Mouse (Mus musculus): ENCODE measurements around the gene Pot1a. TPM values are rescaled to one million over a fixed set of nuclear protein-coding genes. Genes with fewer than 3 reads are reported as not detected.

Gene Pot1a
- polyA plus RNA-seq, 1 experiment from 2014 or later = 32.7 TPM

- DNase-seq (ENCODE audit: low spot score) (peak; percentile 11), ATAC-seq (ENCODE audit: low read depth) (no peak)
- Histone ChIP-seq H3K9me3 (ENCODE audit: control insufficient read depth, low read length) (no peaks in the 10 kb centered on the region), H3K36me3 (ENCODE audit: control insufficient read depth, insufficient read depth, low read length) (peaks cover 50% of the 10 kb centered on the region), H3K4me2 (ENCODE audit: low read depth, low read length) (no peak overlapping the region), H3K27me3 (replicated peaks; ENCODE audit: control insufficient read depth, insufficient read depth, low read length) (no peaks in the 10 kb centered on the region), H3K9ac (ENCODE audit: low read depth, low read length) (no peak overlapping the region), H3K27ac (replicated peaks; ENCODE audit: low read depth, low read length) (no peak overlapping the region), H3K4me3 (ENCODE audit: low read depth, low read length) (no peak overlapping the region), H3K4me1 (ENCODE audit: control insufficient read depth, insufficient read depth, low read length) (no peaks in the 10 kb centered on the region)
- WGBS = 90% methylated on average over 1 of the region's 1 CpGs
Measured at GRCm38 (mm10) chr6:25752651-25753050, 56.4 kb downstream of the Pot1a start.

GRCm38 (mm10) chr6:25736533-25736932 lies 72.5 kb downstream of the Pot1a start:
- H3K27ac ChIP-seq (replicated peaks; ENCODE audit: low read depth, low read length) = no peak overlapping the region
- peak; percentile 86; the same call in 1 of the 2 replicates for ATAC-seq (ENCODE audit: low read depth)

DNA sequence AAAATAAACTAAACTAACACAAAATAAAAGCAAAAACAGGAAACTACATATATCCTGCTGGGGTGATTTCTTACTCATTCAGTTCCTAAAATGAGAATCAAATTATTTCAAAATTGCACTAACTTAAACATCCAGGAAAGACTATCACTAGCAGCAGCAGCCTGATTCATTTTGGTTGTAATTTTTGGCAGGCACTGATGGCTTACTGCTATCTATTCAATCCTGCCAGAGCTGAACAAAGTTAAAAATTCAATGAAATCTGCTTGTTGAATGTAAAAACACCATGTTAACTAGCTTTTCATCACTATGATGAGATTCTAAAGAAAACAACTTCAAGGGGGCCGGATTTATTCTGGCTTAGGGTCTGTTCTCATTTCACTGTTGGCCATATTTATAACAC lies 82.5 kb downstream of the Pot1a start:
- no peaks in the 10 kb centered on the region for H3K27me3 ChIP-seq (replicated peaks; ENCODE audit: control insufficient read depth, insufficient read depth, low read length)
- ATAC-seq (ENCODE audit: low read depth) (no peak), DNase-seq (ENCODE audit: low spot score) (no peak)
- H3K4me3 ChIP-seq (ENCODE audit: low read depth, low read length) = no peak overlapping the region
- H3K4me1 ChIP-seq (ENCODE audit: control insufficient read depth, insufficient read depth, low read length) = no peaks in the 10 kb centered on the region
- no peaks in the 10 kb centered on the region for H3K9me3 ChIP-seq (ENCODE audit: control insufficient read depth, low read length)
- 84% methylated on average over 1 of the region's 1 CpGs for WGBS
- H3K36me3 ChIP-seq (ENCODE audit: control insufficient read depth, insufficient read depth, low read length) = no peaks in the 10 kb centered on the region
- no peak overlapping the region for H3K4me2 ChIP-seq (ENCODE audit: low read depth, low read length)
- H3K9ac ChIP-seq (ENCODE audit: low read depth, low read length) = no peak overlapping the region
- H3K27ac ChIP-seq (replicated peaks; ENCODE audit: low read depth, low read length) = no peak overlapping the region

More at GRCm38 (mm10) chr6:25736533-25736932, 72.5 kb downstream of the Pot1a start:
- H3K36me3 ChIP-seq (ENCODE audit: control insufficient read depth, insufficient read depth, low read length) = 0 out of 2 replicates have a peak, but pooled peaks cover under 1% of the 10 kb centered on the region
- DNase-seq (ENCODE audit: low spot score) = peak; percentile 45
- no peaks in the 10 kb centered on the region for H3K9me3 ChIP-seq (ENCODE audit: control insufficient read depth, low read length)
- no peaks in the 10 kb centered on the region for H3K27me3 ChIP-seq (replicated peaks; ENCODE audit: control insufficient read depth, insufficient read depth, low read length)
- no peak overlapping the region for H3K4me2 ChIP-seq (ENCODE audit: low read depth, low read length)
- no peak overlapping the region for H3K4me3 ChIP-seq (ENCODE audit: low read depth, low read length)
- no peaks in the 10 kb centered on the region for H3K4me1 ChIP-seq (ENCODE audit: control insufficient read depth, insufficient read depth, low read length)
- H3K9ac ChIP-seq (ENCODE audit: low read depth, low read length) = no peak overlapping the region

DNA sequence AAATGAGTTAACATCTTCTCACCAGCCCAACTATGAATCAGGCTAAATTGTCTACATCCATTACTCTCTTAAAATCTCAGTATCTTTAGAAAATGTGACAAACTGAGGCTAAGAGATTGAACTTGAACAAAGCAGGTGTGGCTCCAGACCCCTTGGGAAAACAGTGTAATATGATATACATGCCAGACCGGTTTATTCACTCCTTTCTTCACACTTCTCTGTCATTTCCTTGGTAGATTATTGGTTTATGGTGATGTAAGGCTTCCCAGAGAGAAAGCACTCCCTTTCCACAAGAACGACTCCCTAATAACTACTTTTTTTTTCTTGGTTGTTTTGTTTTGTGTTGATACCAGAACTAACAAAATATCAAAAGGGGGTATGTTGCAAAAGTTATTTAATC lies 98.4 kb downstream of the Pot1a start:
- no peaks in the 10 kb centered on the region for H3K9me3 ChIP-seq (ENCODE audit: control insufficient read depth, low read length)
- 22% methylated on average over 2 of the region's 2 CpGs for WGBS
- H3K27me3 ChIP-seq (replicated peaks; ENCODE audit: control insufficient read depth, insufficient read depth, low read length) = no peaks in the 10 kb centered on the region
- no peaks in the 10 kb centered on the region for H3K36me3 ChIP-seq (ENCODE audit: control insufficient read depth, insufficient read depth, low read length)
- no peak overlapping the region for H3K27ac ChIP-seq (replicated peaks; ENCODE audit: low read depth, low read length)
- no peak overlapping the region for H3K4me2 ChIP-seq (ENCODE audit: low read depth, low read length)
- no peak overlapping the region for H3K4me3 ChIP-seq (ENCODE audit: low read depth, low read length)
- no peaks in the 10 kb centered on the region for H3K4me1 ChIP-seq (ENCODE audit: control insufficient read depth, insufficient read depth, low read length)
- no peak overlapping the region for H3K9ac ChIP-seq (ENCODE audit: low read depth, low read length)
- ATAC-seq (ENCODE audit: low read depth) (peak; percentile 90), DNase-seq (ENCODE audit: low spot score) (peak; percentile 48)

DNA sequence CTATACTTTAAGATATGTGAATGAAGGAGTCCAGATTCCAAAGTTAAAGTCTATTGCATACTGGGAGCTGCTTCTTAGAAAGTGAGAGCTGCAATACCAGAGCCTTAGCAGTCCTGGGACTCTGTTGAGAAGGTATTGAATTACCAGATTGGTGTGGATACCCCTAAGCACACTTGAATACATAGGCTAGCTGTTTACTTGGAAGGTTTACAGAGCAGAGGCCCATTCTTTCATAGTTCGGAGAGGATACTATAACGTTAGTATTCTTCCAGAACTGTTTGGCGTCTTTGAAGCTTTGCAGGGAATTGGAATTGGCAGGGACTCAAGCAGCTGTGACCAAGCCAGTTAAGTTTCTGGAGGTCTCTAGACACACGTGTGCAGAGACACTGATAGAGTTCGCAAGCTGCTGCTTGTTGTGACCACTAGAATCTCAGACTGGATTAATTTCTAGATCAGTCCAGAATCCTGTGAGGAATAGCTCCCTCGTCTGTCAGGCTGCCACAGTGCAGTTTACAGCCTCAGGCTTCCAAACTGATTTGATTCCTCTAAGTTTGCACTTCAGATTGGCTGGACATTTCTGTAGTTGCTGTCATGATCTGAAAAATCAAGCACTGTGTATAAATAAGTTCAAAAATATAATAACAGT lies 99.7 kb downstream of the Pot1a start:
- H3K9me3 ChIP-seq (ENCODE audit: control insufficient read depth, low read length) = no peaks in the 10 kb centered on the region

DNA sequence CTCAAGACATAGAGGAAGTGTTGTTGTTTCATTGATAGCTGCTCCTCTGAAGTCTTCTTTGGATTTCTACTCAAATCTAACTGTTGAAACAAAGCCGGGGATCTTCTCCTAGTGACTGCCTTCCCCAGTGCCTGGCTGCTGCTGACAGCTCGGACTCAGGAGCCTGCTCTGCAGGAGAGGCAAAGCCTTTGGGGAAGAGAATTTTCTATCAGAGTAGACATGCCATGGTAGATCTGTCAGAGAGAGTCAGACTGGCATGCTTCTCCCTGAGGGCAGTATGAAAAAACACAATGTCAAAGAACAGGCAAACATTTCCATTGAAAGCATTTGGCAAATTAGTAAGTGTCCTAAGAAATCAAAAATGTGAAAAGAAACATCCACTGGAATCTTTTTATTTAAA lies 109.1 kb downstream of the Pot1a start:
- 34% methylated on average over 2 of the region's 2 CpGs for WGBS
- no peak overlapping the region for H3K27ac ChIP-seq (replicated peaks; ENCODE audit: low read depth, low read length)
- H3K36me3 ChIP-seq (ENCODE audit: control insufficient read depth, insufficient read depth, low read length) = no peaks in the 10 kb centered on the region
- no peaks in the 10 kb centered on the region for H3K9me3 ChIP-seq (ENCODE audit: control insufficient read depth, low read length)
- no peaks in the 10 kb centered on the region for H3K27me3 ChIP-seq (replicated peaks; ENCODE audit: control insufficient read depth, insufficient read depth, low read length)
- DNase-seq (ENCODE audit: low spot score) (peak; percentile 5), ATAC-seq (ENCODE audit: low read depth) (no peak)
- H3K4me3 ChIP-seq (ENCODE audit: low read depth, low read length) = no peak overlapping the region
- no peak overlapping the region for H3K4me2 ChIP-seq (ENCODE audit: low read depth, low read length)
- no peaks in the 10 kb centered on the region for H3K4me1 ChIP-seq (ENCODE audit: control insufficient read depth, insufficient read depth, low read length)
- no peak overlapping the region for H3K9ac ChIP-seq (ENCODE audit: low read depth, low read length)

More for the DNA sequence above, 99.7 kb downstream of the Pot1a start:
- Histone ChIP-seq H3K4me3 (ENCODE audit: low read depth, low read length) (no peak overlapping the region), H3K27ac (replicated peaks; ENCODE audit: low read depth, low read length) (no peak overlapping the region), H3K36me3 (ENCODE audit: control insufficient read depth, insufficient read depth, low read length) (no peaks in the 10 kb centered on the region), H3K4me2 (ENCODE audit: low read depth, low read length) (peak overlapping the region; percentile 20; the same call in 1 of the 2 replicates), H3K9ac (ENCODE audit: low read depth, low read length) (no peak overlapping the region), H3K27me3 (replicated peaks; ENCODE audit: control insufficient read depth, insufficient read depth, low read length) (no peaks in the 10 kb centered on the region), H3K4me1 (ENCODE audit: control insufficient read depth, insufficient read depth, low read length) (no peaks in the 10 kb centered on the region)
- peak; percentile 78 for ATAC-seq (ENCODE audit: low read depth)
- DNase-seq (ENCODE audit: low spot score) = peak; percentile 81
- 19% methylated on average over 6 of the region's 6 CpGs for WGBS

Other genes with a start within 250 kb of the Pot1a start
- gene Gpr37, start 118.5 kb downstream of the Pot1a start, polyA plus RNA-seq (2014; fragmentation: Nextera tagmentation; extraction: Ambion mirVana) = 3.7 and 4.0 TPM in 2 replicates